Mouse (Mus musculus): Measurements from ENCODE around the gene Dusp1. TPM values are rescaled to one million over a fixed set of nuclear protein-coding genes. Genes with fewer than 3 reads are reported as not detected.

The Dusp1 gene
- polyA plus RNA-seq, 1 experiment from 2014 or later = 12.2 TPM

- Histone ChIP-seq H3K9me3 (ENCODE audit: control insufficient read depth, low read length) (no peaks in the 10 kb centered on the region), H3K36me3 (ENCODE audit: control insufficient read depth, insufficient read depth, low read length) (no peaks in the 10 kb centered on the region), H3K4me2 (ENCODE audit: low read depth, low read length) (no peak overlapping the region), H3K27me3 (replicated peaks; ENCODE audit: control insufficient read depth, insufficient read depth, low read length) (no peaks in the 10 kb centered on the region), H3K4me1 (ENCODE audit: control insufficient read depth, insufficient read depth, low read length) (peaks cover 22% of the 10 kb centered on the region; the same call in 1 of the 2 replicates), H3K4me3 (ENCODE audit: low read length) (no peak overlapping the region), H3K27ac (ENCODE audit: low read length) (no peak overlapping the region), H3K9ac (ENCODE audit: low read depth, low read length) (no peak overlapping the region)
- 55% methylated on average over 7 of the region's 7 CpGs for WGBS
- no peak for ATAC-seq
These were observed 49.8 kb downstream of the Dusp1 start for GRCm38 (mm10) chr17:26511816-26512774.

- H3K4me3 ChIP-seq (ENCODE audit: low read length) = no peak overlapping the region
- no peaks in the 10 kb centered on the region for H3K27me3 ChIP-seq (replicated peaks; ENCODE audit: control insufficient read depth, insufficient read depth, low read length)
- H3K9ac ChIP-seq (ENCODE audit: low read depth, low read length) = no peak overlapping the region
- H3K4me1 ChIP-seq (ENCODE audit: control insufficient read depth, insufficient read depth, low read length) = peaks cover 26% of the 10 kb centered on the region
- no peaks in the 10 kb centered on the region for H3K36me3 ChIP-seq (ENCODE audit: control insufficient read depth, insufficient read depth, low read length)
- H3K4me2 ChIP-seq (ENCODE audit: low read depth, low read length) = no peak overlapping the region
- H3K27ac ChIP-seq (ENCODE audit: low read length) = no peak overlapping the region
- no peak for ATAC-seq
- H3K9me3 ChIP-seq (ENCODE audit: control insufficient read depth, low read length) = no peaks in the 10 kb centered on the region
- WGBS = 70% methylated on average over 4 of the region's 4 CpGs
These were observed 50.7 kb downstream of the Dusp1 start for GRCm38 (mm10) chr17:26511256-26511655.

- no peak overlapping the region for H3K4me2 ChIP-seq (ENCODE audit: low read depth, low read length)
- H3K4me3 ChIP-seq (ENCODE audit: low read length) = no peak overlapping the region
- no peaks in the 10 kb centered on the region for H3K36me3 ChIP-seq (ENCODE audit: control insufficient read depth, insufficient read depth, low read length)
- H3K27ac ChIP-seq (ENCODE audit: low read length) = 0 out of 2 replicates have a peak overlapping the region, but pooled peaks have one; percentile 48
- ATAC-seq = no peak
- H3K27me3 ChIP-seq (replicated peaks; ENCODE audit: control insufficient read depth, insufficient read depth, low read length) = no peaks in the 10 kb centered on the region
- 81% methylated on average over 15 of the region's 15 CpGs for WGBS
- H3K9me3 ChIP-seq (ENCODE audit: control insufficient read depth, low read length) = no peaks in the 10 kb centered on the region
- no peak overlapping the region for H3K9ac ChIP-seq (ENCODE audit: low read depth, low read length)
- H3K4me1 ChIP-seq (ENCODE audit: control insufficient read depth, insufficient read depth, low read length) = peaks cover 31% of the 10 kb centered on the region
These were observed 51.5 kb downstream of the Dusp1 start for GRCm38 (mm10) chr17:26510146-26511045.

GRCm38 (mm10) chr17:26508961-26509771 is 52.8 kb downstream of the Dusp1 start:
- peaks cover 34% of the 10 kb centered on the region for H3K4me1 ChIP-seq (ENCODE audit: control insufficient read depth, insufficient read depth, low read length)

GRCm38 (mm10) chr17:26508345-26508960 is 53.5 kb downstream of the Dusp1 start:
- peak overlapping the region; percentile 71 for H3K4me3 ChIP-seq (ENCODE audit: low read length)
- H3K27me3 ChIP-seq (replicated peaks; ENCODE audit: control insufficient read depth, insufficient read depth, low read length) = no peaks in the 10 kb centered on the region
- H3K36me3 ChIP-seq (ENCODE audit: control insufficient read depth, insufficient read depth, low read length) = no peaks in the 10 kb centered on the region
- H3K4me1 ChIP-seq (ENCODE audit: control insufficient read depth, insufficient read depth, low read length) = peaks cover 42% of the 10 kb centered on the region
- H3K9me3 ChIP-seq (ENCODE audit: control insufficient read depth, low read length) = no peaks in the 10 kb centered on the region
- WGBS = under 1% methylated on average over 58 of the region's 58 CpGs
- peak; percentile 92 for ATAC-seq
- H3K27ac ChIP-seq (ENCODE audit: low read length) = peak overlapping the region; percentile 98
- H3K9ac ChIP-seq (ENCODE audit: low read depth, low read length) = peak overlapping the region; percentile 89
- H3K4me2 ChIP-seq (ENCODE audit: low read depth, low read length) = peak overlapping the region; percentile 83

More at GRCm38 (mm10) chr17:26508961-26509771, 52.8 kb downstream of the Dusp1 start:
- H3K4me2 ChIP-seq (ENCODE audit: low read depth, low read length) = peak overlapping the region; percentile 83
- H3K4me3 ChIP-seq (ENCODE audit: low read length) = peak overlapping the region; percentile 71
- WGBS = 23% methylated on average over 25 of the region's 25 CpGs
- no peaks in the 10 kb centered on the region for H3K36me3 ChIP-seq (ENCODE audit: control insufficient read depth, insufficient read depth, low read length)
- H3K9ac ChIP-seq (ENCODE audit: low read depth, low read length) = peak overlapping the region; percentile 89
- no peaks in the 10 kb centered on the region for H3K9me3 ChIP-seq (ENCODE audit: control insufficient read depth, low read length)
- peak; percentile 16 for ATAC-seq
- no peaks in the 10 kb centered on the region for H3K27me3 ChIP-seq (replicated peaks; ENCODE audit: control insufficient read depth, insufficient read depth, low read length)
- peak overlapping the region; percentile 98 for H3K27ac ChIP-seq (ENCODE audit: low read length)

GRCm38 (mm10) chr17:26507966-26508344 is 54.0 kb downstream of the Dusp1 start:
- no peaks in the 10 kb centered on the region for H3K27me3 ChIP-seq (replicated peaks; ENCODE audit: control insufficient read depth, insufficient read depth, low read length)
- no peaks in the 10 kb centered on the region for H3K36me3 ChIP-seq (ENCODE audit: control insufficient read depth, insufficient read depth, low read length)
- peaks cover 43% of the 10 kb centered on the region for H3K4me1 ChIP-seq (ENCODE audit: control insufficient read depth, insufficient read depth, low read length)
- H3K27ac ChIP-seq (ENCODE audit: low read length) = peak overlapping the region; percentile 98
- ATAC-seq = peak; percentile 86
- H3K4me3 ChIP-seq (ENCODE audit: low read length) = peak overlapping the region; percentile 71
- H3K9me3 ChIP-seq (ENCODE audit: control insufficient read depth, low read length) = no peaks in the 10 kb centered on the region
- 0% methylated on average over 45 of the region's 46 CpGs for WGBS
- H3K4me2 ChIP-seq (ENCODE audit: low read depth, low read length) = peak overlapping the region; percentile 83
- H3K9ac ChIP-seq (ENCODE audit: low read depth, low read length) = peak overlapping the region; percentile 84

GRCm38 (mm10) chr17:26506997-26507871 is 54.7 kb downstream of the Dusp1 start:
- Histone ChIP-seq H3K27me3 (replicated peaks; ENCODE audit: control insufficient read depth, insufficient read depth, low read length) (no peaks in the 10 kb centered on the region), H3K4me2 (ENCODE audit: low read depth, low read length) (peak overlapping the region; percentile 83), H3K27ac (ENCODE audit: low read length) (peak overlapping the region; percentile 98), H3K4me1 (ENCODE audit: control insufficient read depth, insufficient read depth, low read length) (peaks cover 39% of the 10 kb centered on the region), H3K36me3 (ENCODE audit: control insufficient read depth, insufficient read depth, low read length) (no peaks in the 10 kb centered on the region), H3K4me3 (ENCODE audit: low read length) (peak overlapping the region; percentile 71), H3K9me3 (ENCODE audit: control insufficient read depth, low read length) (no peaks in the 10 kb centered on the region), H3K9ac (ENCODE audit: low read depth, low read length) (peak overlapping the region; percentile 84)
- WGBS = 19% methylated on average over 24 of the region's 24 CpGs
- ATAC-seq = 0 out of 2 replicates have a peak, but pooled peaks have one; percentile 9
